Mouse (Mus musculus): ENCODE measurements around the gene Sult2b1.

GRCm38 (mm10) chr7:45786136-45786578 is 1.7 kb upstream of the Sult2b1 start:
- TF ChIP-seq HCFC1 (IDR thresholded peaks at IDR 0.05; ENCODE audit: borderline replicate concordance, insufficient read depth, low read length) = peak; percentile 98
- no peak for TF ChIP-seq MAFK (IDR thresholded peaks at IDR 0.05; ENCODE audit: insufficient read depth, low read depth, low read length)

Data from ES-E14 (cell line).